Mouse (Mus musculus) C2C12 (cell line): ENCODE measurements around the gene Pabpn1l.

Experiments
- MYOD1 ChIP-seq: IDR thresholded peaks from one replicate; pipeline ENCODE4 v1.6.1; 2011; ENCODE audit warnings: low read depth; ENCODE audit not compliant: control insufficient read depth, insufficient read length
- USF1 ChIP-seq: IDR thresholded peaks from one replicate; pipeline ENCODE4 v1.6.1; 2011; ENCODE audit warnings: low read depth, mild to moderate bottlenecking, control low read depth, moderate library complexity

GRCm38 (mm10) chr8:122610612-122611277, 11.8 kb downstream of the Pabpn1l start:
- TF ChIP-seq MYOD1 (no peak), USF1 (no peak)
